26 mouse cellular contexts compared by ENCODE assay signal in genomic region chr1:131734657-131735273, GRCm38 (mm10). TPM values are rescaled to one million over a fixed set of nuclear protein-coding genes. Genes with fewer than 3 reads are reported as not detected.
DNase-seq lines count a peak whose midpoint lies in the region; ATAC-seq and TF ChIP-seq lines count a peak whose summit lies in the region.
"Had no signal": no experiment of that assay in that cellular context is flagged by ENCODE, and none has a peak within 500 bp of the region (broad histone marks: within the 10 kb centered on the region; RNA-seq: fewer than 3 reads in every experiment).

No protein-coding gene starts in this region.

- no peaks in the 10 kb centered on the region for H3K9me3 ChIP-seq in liver, postnatal 0 days (ENCODE audit: low read length)
- H3K9me3 ChIP-seq: embryonic facial prominence, embryonic 10.5 days; embryonic facial prominence, embryonic 12.5 days; forebrain, embryonic 13.5 days; forebrain, embryonic 15.5 days; G1E had no signal

- no peak for TF ChIP-seq CTCF in liver, adult 2 months (IDR thresholded peaks at IDR 0.05; ENCODE audit: low read depth, low read length)
- TF ChIP-seq CTCF in liver, postnatal 0 days (IDR thresholded peaks at IDR 0.05; ENCODE audit: low read depth) = no peak

- no peak for TF ChIP-seq POLR2A in liver, adult 2 months (IDR thresholded peaks at IDR 0.05; ENCODE audit: extremely low read depth, insufficient read depth, low read length)

- no peaks in the 10 kb centered on the region for H3K36me3 ChIP-seq in liver, adult 2 months (ENCODE audit: control insufficient read depth, insufficient read depth, low read length)
- no peaks in the 10 kb centered on the region for H3K36me3 ChIP-seq in liver, postnatal 0 days (replicated peaks; ENCODE audit: insufficient read depth, low read length)
- H3K36me3 ChIP-seq: embryonic facial prominence, embryonic 10.5 days; embryonic facial prominence, embryonic 12.5 days; forebrain, embryonic 15.5 days; G1E had no signal

- DNase-seq in adrenal gland, adult 2 months = peak; percentile 25
- DNase-seq in adrenal gland, postnatal 4 days (ENCODE audit: low spot score in 2 of 2) = no peak
- peak; percentile 14 for DNase-seq in liver, adult 2 months (ENCODE audit: extremely low read depth, low read depth, low spot score)
- no peak for DNase-seq in liver, postnatal 0 days
- no peak for DNase-seq in ovary, adult 18-20 months (ENCODE audit: low spot score)
- no peak for DNase-seq in spleen, postnatal 4 days (ENCODE audit: low spot score in 2 of 2)
- DNase-seq: adrenal gland, postnatal 10 days; adrenal gland, postnatal 25 days; cerebellum, adult 11-12 months; cerebellum, adult 2 months; cerebellum, adult 9-10 months; cerebellum, postnatal 10 days; cerebellum, postnatal 25 days; forebrain, postnatal 0 days had no signal

- H3K27me3 ChIP-seq in liver, adult 2 months (ENCODE audit: control insufficient read depth, insufficient read depth, low read length) = no peaks in the 10 kb centered on the region
- no peaks in the 10 kb centered on the region for H3K27me3 ChIP-seq in liver, postnatal 0 days (ENCODE audit: insufficient read depth, low read length)
- H3K27me3 ChIP-seq: CH12.LX; embryonic facial prominence, embryonic 12.5 days; forebrain, embryonic 13.5 days; forebrain, embryonic 15.5 days; Patski had no signal

- H3K79me2 ChIP-seq in liver, adult 2 months (ENCODE audit: control insufficient read depth, insufficient read depth, low read length) = no peaks in the 10 kb centered on the region

- H3K27ac ChIP-seq in liver, adult 2 months (replicated peaks; ENCODE audit: insufficient read depth, low read depth, low read length) = no peak overlapping the region
- no peak overlapping the region for H3K27ac ChIP-seq in liver, postnatal 0 days (ENCODE audit: low read depth)
- H3K27ac ChIP-seq: embryonic facial prominence, embryonic 10.5 days; embryonic facial prominence, embryonic 12.5 days; forebrain, embryonic 13.5 days; forebrain, embryonic 15.5 days had no signal

- H3K9ac ChIP-seq in liver, adult 2 months (ENCODE audit: low read depth, low read length) = no peak overlapping the region
- H3K9ac ChIP-seq in liver, postnatal 0 days (replicated peaks) = no peak overlapping the region
- H3K9ac ChIP-seq: embryonic facial prominence, embryonic 12.5 days; forebrain, embryonic 13.5 days; forebrain, embryonic 15.5 days; forebrain, postnatal 0 days had no signal

- no peak for ATAC-seq in liver, postnatal 0 days
- peak; percentile 62 for ATAC-seq in megakaryocyte, adult 5-6 weeks (ENCODE audit: poor library complexity, severe bottlenecking)
- ATAC-seq: activated CD4-positive, CD25-positive, alpha-beta regulatory T cell, adult 4 months; CD4-positive, CD25-positive, alpha-beta regulatory T cell, adult 4 months; forebrain, embryonic 13.5 days; forebrain, embryonic 15.5 days; forebrain, postnatal 0 days; Patski had no signal

- no peak overlapping the region for H3K4me3 ChIP-seq in liver, adult 2 months (ENCODE audit: insufficient read depth, low read depth, low read length)
- H3K4me3 ChIP-seq in liver, postnatal 0 days (ENCODE audit: low read depth, low read length) = no peak overlapping the region
- H3K4me3 ChIP-seq: embryonic facial prominence, embryonic 10.5 days; embryonic facial prominence, embryonic 12.5 days; forebrain, embryonic 13.5 days; forebrain, embryonic 15.5 days had no signal

- 59% methylated on average over 6 of the region's 6 CpGs for WGBS in liver, adult 2 months
- WGBS in liver, postnatal 0 days (ENCODE audit: insufficient replicate concordance) = 76% methylated on average over 6 of the region's 6 CpGs

- no peaks in the 10 kb centered on the region for H3K4me1 ChIP-seq in liver, adult 2 months (ENCODE audit: control insufficient read depth, insufficient read depth, low read length)
- H3K4me1 ChIP-seq in liver, postnatal 0 days (ENCODE audit: insufficient read depth) = no peaks in the 10 kb centered on the region; the same call in 1 of the 2 replicates
- H3K4me1 ChIP-seq: embryonic facial prominence, embryonic 12.5 days; forebrain, embryonic 13.5 days had no signal

- H3K4me2 ChIP-seq in liver, postnatal 0 days (ENCODE audit: low read depth, low read length) = no peak overlapping the region
- H3K4me2 ChIP-seq: embryonic facial prominence, embryonic 12.5 days; forebrain, embryonic 13.5 days; forebrain, embryonic 15.5 days had no signal

- no peak for TF ChIP-seq EP300 in liver, postnatal 0 days (IDR thresholded peaks at IDR 0.05; ENCODE audit: low read depth)

RNA-seq across cellular contexts. Expression of gene Slc26a9, which starts 9.1 kb away (rescaled TPM):
- total RNA-seq in adrenal gland, adult 2 months (2021) = under 1 TPM in 1 of 2 experiments, not detected in 1; 0.12 TPM
- polyA plus RNA-seq in adrenal gland, adult 2 months (2012; rRNA removed) = 0.15 and 0.18 TPM in 2 replicates
- under 1 TPM; 0.51 to 0.73 TPM for total RNA-seq in adrenal gland, postnatal 4 days (2021)
- total RNA-seq in liver, adult 2 months (2014; rRNA removed) = under 0.01 TPM in 1 of 2 replicates, not detected in the other
- not detected in 2 replicates for polyA plus RNA-seq in liver, adult 2 months (2012; rRNA removed)
- polyA plus RNA-seq in liver, postnatal 0 days (2015; fragmentation: Nextera tagmentation; extraction: Ambion mirVana) = not detected in 2 replicates
- not detected in 2 replicates for total RNA-seq in megakaryocyte, adult 5-6 weeks (2015)
- total RNA-seq in megakaryocyte, adult 5-6 weeks (2017) = not detected in 2 replicates
- total RNA-seq: adrenal gland, adult 18-20 months; CH12.LX had no signal
- polyA plus RNA-seq: activated CD4-positive, CD25-positive, alpha-beta regulatory T cell, adult 4 months; CD4-positive, CD25-positive, alpha-beta regulatory T cell, adult 4 months; embryonic facial prominence, embryonic 10.5 days; forebrain, embryonic 11.5 days had no signal

RNA-seq across cellular contexts. Expression of gene Rab7b, which starts 46.3 kb away (rescaled TPM):
- total RNA-seq in adrenal gland, adult 2 months (2021) = 10 to 100 TPM in 1 of 2 experiments, 1 to 10 TPM in 1; 3.7 to 13.4 TPM
- 2.8 and 2.9 TPM in 2 replicates for polyA plus RNA-seq in adrenal gland, adult 2 months (2012; rRNA removed)
- total RNA-seq in adrenal gland, postnatal 4 days (2021) = 1 to 10 TPM; 4.6 to 5.3 TPM
- 0.83 and 0.87 TPM in 2 replicates for total RNA-seq in liver, adult 2 months (2014; rRNA removed)
- polyA plus RNA-seq in liver, adult 2 months (2012; rRNA removed) = 0.29 and 0.45 TPM in 2 replicates
- polyA plus RNA-seq in liver, postnatal 0 days (2015; fragmentation: Nextera tagmentation; extraction: Ambion mirVana) = 2.3 and 2.4 TPM in 2 replicates
- total RNA-seq in megakaryocyte, adult 5-6 weeks (2015) = 3.3 and 4.0 TPM in 2 replicates
- 22.4 TPM in 2 replicates for total RNA-seq in megakaryocyte, adult 5-6 weeks (2017)
- total RNA-seq: CH12.LX had no signal
- polyA plus RNA-seq: activated CD4-positive, CD25-positive, alpha-beta regulatory T cell, adult 4 months; G1E had no signal

Comparison
In these comparisons a context has a peak if more than half of its experiments do, and no peak if none do; other contexts are left out.
1. DNase-seq: peak in adrenal gland, adult 2 months (single experiment) and liver, adult 2 months (single experiment); none in adrenal gland, postnatal 4 days (0 of 2), liver, postnatal 0 days (single experiment), ovary, adult 18-20 months (single experiment) and spleen, postnatal 4 days (0 of 2).